Mouse (Mus musculus): ENCODE measurements around the gene Nt5m. TPM values are rescaled to one million over a fixed set of nuclear protein-coding genes. Genes with fewer than 3 reads are reported as not detected.

Gene Nt5m
- polyA plus RNA-seq (2012; rRNA removed) = 48.0 and 48.8 TPM in 2 replicates

GRCm38 (mm10) chr11:59839008-59839458 is at the start of gene Nt5m:
Gene Nt5m, plus strand, starts transcription at chr11:59839447.

GRCm38 (mm10) chr11:59809670-59810474 is 29.4 kb upstream of the Nt5m start, which contains the start of gene Flcn:
Gene Flcn, minus strand, starts transcription at chr11:59810016.

GRCm38 (mm10) chr11:59839459-59840126 is 346 bp downstream of the Nt5m start, which contains the start of gene Cops3:
Gene Cops3, minus strand, starts transcription at chr11:59839838.

Other genes starting within 250 kb of the Nt5m start
- not detected in 2 replicates for gene Olfr223, start 246.2 kb upstream of the Nt5m start, polyA plus RNA-seq (2012; rRNA removed)
- 124 and 142 TPM in 2 replicates for gene Mprip, start 178.1 kb upstream of the Nt5m start, polyA plus RNA-seq (2012; rRNA removed)
- 3.5 and 4.5 TPM in 2 replicates for gene Pld6, start 51.8 kb upstream of the Nt5m start, polyA plus RNA-seq (2012; rRNA removed)
- 44.7 and 47.7 TPM in 2 replicates for gene Flcn, start 29.4 kb upstream of the Nt5m start, polyA plus RNA-seq (2012; rRNA removed)
- gene Cops3, start 391 bp downstream of the Nt5m start, polyA plus RNA-seq (2012; rRNA removed) = 92.3 and 97.7 TPM in 2 replicates
- gene Med9, start 108.8 kb downstream of the Nt5m start, polyA plus RNA-seq (2012; rRNA removed) = 21.7 and 22.9 TPM in 2 replicates
- 0.60 and 0.66 TPM in 2 replicates for gene Rasd1, start 125.5 kb downstream of the Nt5m start, polyA plus RNA-seq (2012; rRNA removed)
- gene Pemt, start 207.0 kb downstream of the Nt5m start, polyA plus RNA-seq (2012; rRNA removed) = 6.0 and 7.0 TPM in 2 replicates